Mouse (Mus musculus) adrenal gland (tissue): ENCODE results near the gene Ncapd2.

Experiments used
- intact Hi-C: fragments of 180-260 bp; cut with DNase I; formaldehyde crosslinking; loops from one replicate; pipeline ENCODE4 v1.15.1; 2025

Gene Ncapd2

GRCm38 (mm10) chr6:125215148-125215954 is 23.9 kb upstream of the Ncapd2 start, which contains the start of gene Vamp1:
Gene Vamp1, plus strand, starts transcription at chr6:125215551.
- intact Hi-C loops, result no loop called here

- intact Hi-C loops, result no loop called here
Observed at GRCm38 (mm10) chr6:125213715-125214114, 22.2 kb upstream of the Ncapd2 start.

- intact Hi-C loops, result no loop called here
Observed at GRCm38 (mm10) chr6:125213129-125213528, 21.6 kb upstream of the Ncapd2 start.

GRCm38 (mm10) chr6:125212621-125213020 is 21.1 kb upstream of the Ncapd2 start:
- intact Hi-C loops, result no loop called here

GRCm38 (mm10) chr6:125210436-125210835 is 18.9 kb upstream of the Ncapd2 start:
- intact Hi-C loops, result no loop called here

- intact Hi-C loops, result no loop called here
Observed at GRCm38 (mm10) chr6:125197166-125197565, 5.7 kb upstream of the Ncapd2 start.

- intact Hi-C loops, result no loop called here
Observed at GRCm38 (mm10) chr6:125196301-125196700, 4.8 kb upstream of the Ncapd2 start.

GRCm38 (mm10) chr6:125195541-125196075 is 4.1 kb upstream of the Ncapd2 start:
- intact Hi-C loops, result no loop called here

GRCm38 (mm10) chr6:125193390-125193789 is 1.9 kb upstream of the Ncapd2 start:
- intact Hi-C loops, result loop anchor here (5.0 kb wide), 1 partner anchor 46 kb away; the partner anchor contains the start of gene Iffo1

- intact Hi-C loops, result loop anchor here (5.0 kb wide), 1 partner anchor 46 kb away; the partner anchor contains the start of gene Iffo1
Observed at GRCm38 (mm10) chr6:125192841-125193240, 1.3 kb upstream of the Ncapd2 start.

GRCm38 (mm10) chr6:125192016-125192714 is 664 bp upstream of the Ncapd2 start:
- intact Hi-C loops, result loop anchor here (5.0 kb wide), 1 partner anchor 45 kb away; the partner anchor contains the start of gene Iffo1

- intact Hi-C loops, result loop anchor here (5.0 kb wide), 1 partner anchor 44 kb away; the partner anchor contains the start of gene Iffo1
Observed at GRCm38 (mm10) chr6:125190816-125191215, 685 bp downstream of the Ncapd2 start.

GRCm38 (mm10) chr6:125186203-125186602 is 5.3 kb downstream of the Ncapd2 start:
- intact Hi-C loops, result no loop called here

- intact Hi-C loops, result no loop called here
Observed at GRCm38 (mm10) chr6:125182133-125182532, 9.4 kb downstream of the Ncapd2 start.

- intact Hi-C loops, result no loop called here
Observed at GRCm38 (mm10) chr6:125179601-125180000, 11.9 kb downstream of the Ncapd2 start.

GRCm38 (mm10) chr6:125175469-125175868 is 16.0 kb downstream of the Ncapd2 start:
- intact Hi-C loops, result no loop called here

- intact Hi-C loops, result no loop called here
Observed at GRCm38 (mm10) chr6:125173256-125173655, 18.2 kb downstream of the Ncapd2 start.

GRCm38 (mm10) chr6:125172474-125172873 is 19.0 kb downstream of the Ncapd2 start:
- intact Hi-C loops, result no loop called here

- intact Hi-C loops, result no loop called here
Observed at GRCm38 (mm10) chr6:125170194-125170593, 21.3 kb downstream of the Ncapd2 start.

- intact Hi-C loops, result no loop called here
Observed at GRCm38 (mm10) chr6:125168086-125168485, 23.4 kb downstream of the Ncapd2 start.

- intact Hi-C loops, result no loop called here
Observed at GRCm38 (mm10) chr6:125166861-125167650, 24.4 kb downstream of the Ncapd2 start.
